Mouse (Mus musculus) small intestine, adult 10 weeks (tissue): ENCODE data around the gene Dhrs9. TPM values are rescaled to one million over a fixed set of nuclear protein-coding genes. Genes with fewer than 3 reads are reported as not detected.

Source experiments
- polyA plus RNA-seq: library from polyadenylated mRNA; stranded (reverse); fragments of 350-450 nt; fragmentation: Illumina TruSeq; extraction: RNeasy Lipid Tissue Mini Kit (QIAGEN cat#74804); gene quantifications from one replicate; pipeline ENCODE4 v1.2.3, GENCODE M21; 2014; ENCODE audit warnings: low replicate concordance

Dhrs9 gene
- 5.8 TPM for polyA plus RNA-seq

DNA sequence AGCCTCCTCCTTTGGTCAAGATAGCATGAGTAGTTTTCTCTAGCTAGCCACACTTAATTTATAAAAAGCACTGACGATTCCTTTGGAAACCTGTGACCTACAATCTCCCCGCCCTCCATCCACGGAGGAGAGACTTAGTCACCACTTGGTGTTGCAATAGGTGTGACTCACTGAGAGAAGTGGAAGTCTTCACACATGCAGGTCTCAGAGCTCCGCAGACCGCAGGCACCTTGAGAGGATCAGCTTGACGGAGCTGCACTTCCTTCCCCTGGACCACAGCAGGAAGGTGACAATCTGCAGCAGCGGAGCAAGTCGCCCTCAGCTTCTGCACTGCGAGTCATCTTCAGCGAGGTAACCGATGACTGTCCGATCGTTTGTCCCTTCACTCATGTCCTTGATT, at the start of gene Dhrs9:
Dhrs9 (plus strand) TSS at position 165 of the 400 bp plus-strand sequence.

DNA sequence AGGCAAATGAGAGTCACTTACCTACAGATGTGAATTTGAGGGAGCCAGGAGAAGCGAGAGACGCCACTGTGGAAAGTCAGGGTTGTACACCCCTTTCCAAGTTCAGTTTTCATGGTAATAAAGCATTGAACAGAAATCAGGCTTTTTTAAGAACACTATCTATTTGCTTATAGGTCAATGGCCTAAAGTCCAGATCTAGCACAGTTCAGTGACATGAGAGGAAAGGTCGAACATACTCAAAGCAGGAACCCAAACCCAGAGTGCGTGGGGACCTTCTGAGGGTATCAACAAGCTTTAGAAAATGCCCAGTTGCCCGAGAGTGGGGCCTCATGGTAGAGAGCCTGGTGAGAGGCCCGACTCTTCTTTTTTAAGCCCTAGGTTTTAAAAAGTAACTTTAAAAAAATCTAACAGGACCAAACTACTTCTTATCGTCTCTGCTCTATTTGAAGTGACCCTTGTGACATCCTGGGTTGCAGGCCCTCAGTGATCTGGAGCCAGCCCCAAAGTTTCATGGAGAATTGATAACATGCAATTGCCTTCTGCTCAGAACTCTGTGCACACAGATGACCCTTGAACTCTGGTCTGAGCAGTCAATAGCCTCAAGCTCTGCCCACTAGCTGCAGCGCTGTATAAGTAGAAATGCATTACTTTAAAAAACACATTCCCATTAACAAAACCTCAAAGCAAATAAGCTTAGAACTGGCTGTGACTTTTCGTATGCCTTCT, 37.6 kb upstream of the Dhrs9 start, which contains the start of gene Abcb11:
Abcb11 (minus strand) TSS at position 121 of the 726 bp plus-strand sequence.

Other genes with a start within 250 kb of the Dhrs9 start
- 129 TPM for gene Nostrin, start 244.6 kb upstream of the Dhrs9 start, polyA plus RNA-seq
- 59.3 TPM for gene Spc25, start 174.3 kb upstream of the Dhrs9 start, polyA plus RNA-seq
- 0.56 TPM for gene G6pc2, start 169.4 kb upstream of the Dhrs9 start, polyA plus RNA-seq
- gene Abcb11, start 37.8 kb upstream of the Dhrs9 start, polyA plus RNA-seq, result 0.07 TPM
- gene Lrp2, start 205.6 kb downstream of the Dhrs9 start, polyA plus RNA-seq, result 0.04 TPM